Mouse (Mus musculus) embryonic stem cell, embryonic (primary cell): Measurements from ENCODE around the gene Tfpt.

ENCODE experiments used
- CTCF ChIA-PET, 4 experiments: fragments of 300-600 bp in 2 of 4; fragments of 350-600 bp in 2 of 4; sonication (Branson Sonifier 250); formaldehyde crosslinking; loops; one replicate each; lab custom pipeline; 2022; ENCODE audit warnings: inconsistent platforms in 2 of 4; lab: Charles Lee
- POLR2A ChIA-PET, 4 experiments: fragments of 300-600 bp in 2 of 4; fragments of 350-600 bp in 2 of 4; sonication (Branson Sonifier 250); formaldehyde crosslinking; loops; one replicate each; lab custom pipeline; 2022; ENCODE audit warnings: antibody characterized with exemption in 4 of 4, inconsistent platforms in 1 of 4; lab: Charles Lee

Gene Tfpt

GRCm38 (mm10) chr7:3574216-3574615, 55.5 kb downstream of the Tfpt start:
- ChIA-PET POLR2A (interaction anchor here in 2 of 4 experiments (0.6 to 3.1 kb wide), 9 partner anchors 8 to 373 kb away, joined by 3 to 11 read pairs (median 3); partner anchors contain the start of genes Mboat7 (in 1 of the 2) and Tsen34 (in 1 of the 2)), CTCF (interaction anchor here in 1 of 4 experiments (0.5 to 1.1 kb wide), 3 partner anchors 43 to 162 kb away, joined by 3 to 4 read pairs (median 3); partner anchors contain the start of gene Ndufa3)

- POLR2A ChIA-PET: interaction anchor here in 2 of 4 experiments (1.0 to 3.1 kb wide), 9 partner anchors 11 to 1181 kb away, joined by 3 to 11 read pairs (median 3); partner anchors contain the start of gene Cox6b2 (in 1 of the 2)
- CTCF ChIA-PET: interaction anchor here in 1 of 4 experiments (0.5 kb wide), 1 partner anchor 132 kb away, joined by 9 read pairs; no protein-coding TSS in a partner anchor
Measured at GRCm38 (mm10) chr7:3571847-3572246, 57.9 kb downstream of the Tfpt start.

- ChIA-PET POLR2A (interaction anchor here in 3 of 4 experiments (0.5 to 2.1 kb wide), 18 partner anchors 8 to 1342 kb away, joined by 3 to 10 read pairs (median 3); partner anchors contain the start of genes Cdc42ep5 (in 1 of the 3) and Cox6b2 (in 1 of the 3)), CTCF (interaction anchor here in 2 of 4 experiments (0.6 kb wide), 3 partner anchors 159 to 576 kb away, joined by 3 to 5 read pairs (median 3); no protein-coding TSS in a partner anchor)
Measured at GRCm38 (mm10) chr7:3570580-3570979, 59.1 kb downstream of the Tfpt start.
